Mouse (Mus musculus) retina, postnatal 7 days (tissue): Measurements from ENCODE around the gene Kmt5b.

Source experiments
- DNase-seq: peaks from one replicate; pipeline ENCODE4 v3.0.0-alpha.2; 2012; ENCODE audit warnings: low read depth, low spot score

The Kmt5b gene

GRCm38 (mm10) chr19:3767781-3768696, 818 bp downstream of the Kmt5b start:
- peak; percentile 87 for DNase-seq

GRCm38 (mm10) chr19:3768697-3769383, 1.6 kb downstream of the Kmt5b start:
- DNase-seq = peak; percentile 91

- DNase-seq = no peak
These were observed 2.3 kb downstream of the Kmt5b start for GRCm38 (mm10) chr19:3769533-3769932.

- no peak for DNase-seq
These were observed 6.9 kb downstream of the Kmt5b start for GRCm38 (mm10) chr19:3774159-3774558.

GRCm38 (mm10) chr19:3778713-3779112, 11.5 kb downstream of the Kmt5b start:
- no peak for DNase-seq

- no peak for DNase-seq
These were observed 22.9 kb downstream of the Kmt5b start for GRCm38 (mm10) chr19:3790077-3790476.

- no peak for DNase-seq
These were observed 38.3 kb downstream of the Kmt5b start for GRCm38 (mm10) chr19:3805526-3805925.

- no peak for DNase-seq
These were observed 43.5 kb downstream of the Kmt5b start for GRCm38 (mm10) chr19:3810536-3811233.

- no peak for DNase-seq
These were observed 47.2 kb downstream of the Kmt5b start for GRCm38 (mm10) chr19:3814461-3814860.

- no peak for DNase-seq
These were observed 48.6 kb downstream of the Kmt5b start for GRCm38 (mm10) chr19:3815824-3816223.

GRCm38 (mm10) chr19:3819080-3819479, 51.9 kb downstream of the Kmt5b start:
- no peak for DNase-seq

- DNase-seq = no peak
These were observed 52.8 kb downstream of the Kmt5b start for GRCm38 (mm10) chr19:3819899-3820444.

GRCm38 (mm10) chr19:3825044-3825443, 57.8 kb downstream of the Kmt5b start:
- no peak for DNase-seq

- no peak for DNase-seq
These were observed 62.6 kb downstream of the Kmt5b start for GRCm38 (mm10) chr19:3829863-3830262.

GRCm38 (mm10) chr19:3831716-3832115, 64.5 kb downstream of the Kmt5b start:
- DNase-seq = no peak

GRCm38 (mm10) chr19:3832851-3833353, 65.7 kb downstream of the Kmt5b start:
- DNase-seq = peak; percentile 38

- no peak for DNase-seq
These were observed 67.1 kb downstream of the Kmt5b start for GRCm38 (mm10) chr19:3834301-3834700.

GRCm38 (mm10) chr19:3836791-3837190, 69.6 kb downstream of the Kmt5b start:
- no peak for DNase-seq

GRCm38 (mm10) chr19:3838931-3839330, 71.7 kb downstream of the Kmt5b start:
- no peak for DNase-seq

GRCm38 (mm10) chr19:3839686-3840085, 72.5 kb downstream of the Kmt5b start:
- no peak for DNase-seq

- no peak for DNase-seq
These were observed 73.0 kb downstream of the Kmt5b start for GRCm38 (mm10) chr19:3840214-3840651.

GRCm38 (mm10) chr19:3840685-3841084, 73.5 kb downstream of the Kmt5b start:
- no peak for DNase-seq
